Mouse (Mus musculus): Measurements from ENCODE around the gene Ildr2. TPM values are rescaled to one million over a fixed set of nuclear protein-coding genes. Genes with fewer than 3 reads are reported as not detected.

Gene Ildr2
- total and polyA plus RNA-seq, 2 experiments = 6.6 to 20.7 TPM

- Histone ChIP-seq H3K27ac (replicated peaks; ENCODE audit: insufficient read depth, low read depth, low read length) (peak overlapping the region; percentile 74), H3K27me3 (ENCODE audit: control insufficient read depth, insufficient read depth, low read length) (no peaks in the 10 kb centered on the region), H3K4me3 (ENCODE audit: insufficient read depth, low read depth, low read length) (no peak overlapping the region), H3K36me3 (ENCODE audit: control insufficient read depth, insufficient read depth, low read length) (no peaks in the 10 kb centered on the region), H3K79me2 (ENCODE audit: control insufficient read depth, insufficient read depth, low read length) (no peaks in the 10 kb centered on the region), H3K9ac (ENCODE audit: low read depth, low read length) (no peak overlapping the region), H3K4me1 (ENCODE audit: control insufficient read depth, insufficient read depth, low read length) (peaks cover 20% of the 10 kb centered on the region)
- peak; percentile 96 for DNase-seq (ENCODE audit: extremely low read depth, low read depth, low spot score)
- no peak for TF ChIP-seq CTCF (IDR thresholded peaks at IDR 0.05; ENCODE audit: low read depth, low read length)
- TF ChIP-seq POLR2A (IDR thresholded peaks at IDR 0.05; ENCODE audit: extremely low read depth, insufficient read depth, low read length) = no peak
- 4% methylated on average over 1 of the region's 1 CpGs for WGBS
These were observed 26.6 kb downstream of the Ildr2 start for GRCm38 (mm10) chr1:166280566-166280965.

- TF ChIP-seq POLR2A (IDR thresholded peaks at IDR 0.05; ENCODE audit: extremely low read depth, insufficient read depth, low read length) = no peak
- TF ChIP-seq CTCF (IDR thresholded peaks at IDR 0.05; ENCODE audit: low read depth, low read length) = no peak
- no peaks in the 10 kb centered on the region for H3K36me3 ChIP-seq (ENCODE audit: control insufficient read depth, insufficient read depth, low read length)
- peak overlapping the region; percentile 74 for H3K27ac ChIP-seq (replicated peaks; ENCODE audit: insufficient read depth, low read depth, low read length)
- no peak overlapping the region for H3K4me3 ChIP-seq (ENCODE audit: insufficient read depth, low read depth, low read length)
- H3K79me2 ChIP-seq (ENCODE audit: control insufficient read depth, insufficient read depth, low read length) = no peaks in the 10 kb centered on the region
- H3K9ac ChIP-seq (ENCODE audit: low read depth, low read length) = no peak overlapping the region
- peaks cover 20% of the 10 kb centered on the region for H3K4me1 ChIP-seq (ENCODE audit: control insufficient read depth, insufficient read depth, low read length)
- 42% methylated on average over 1 of the region's 1 CpGs for WGBS
- no peaks in the 10 kb centered on the region for H3K27me3 ChIP-seq (ENCODE audit: control insufficient read depth, insufficient read depth, low read length)
- peak; percentile 94 for DNase-seq (ENCODE audit: extremely low read depth, low read depth, low spot score)
These were observed 27.3 kb downstream of the Ildr2 start for GRCm38 (mm10) chr1:166281287-166281686.

GRCm38 (mm10) chr1:166281836-166282235 lies 27.9 kb downstream of the Ildr2 start:
- TF ChIP-seq CTCF (IDR thresholded peaks at IDR 0.05; ENCODE audit: low read depth, low read length) (no peak), POLR2A (IDR thresholded peaks at IDR 0.05; ENCODE audit: extremely low read depth, insufficient read depth, low read length) (no peak)
- Histone ChIP-seq H3K9ac (ENCODE audit: low read depth, low read length) (no peak overlapping the region), H3K27ac (replicated peaks; ENCODE audit: insufficient read depth, low read depth, low read length) (peak overlapping the region; percentile 60), H3K4me1 (ENCODE audit: control insufficient read depth, insufficient read depth, low read length) (peaks cover 20% of the 10 kb centered on the region), H3K79me2 (ENCODE audit: control insufficient read depth, insufficient read depth, low read length) (no peaks in the 10 kb centered on the region), H3K27me3 (ENCODE audit: control insufficient read depth, insufficient read depth, low read length) (no peaks in the 10 kb centered on the region), H3K36me3 (ENCODE audit: control insufficient read depth, insufficient read depth, low read length) (no peaks in the 10 kb centered on the region), H3K4me3 (ENCODE audit: insufficient read depth, low read depth, low read length) (no peak overlapping the region)
- WGBS = 31% methylated on average over 3 of the region's 3 CpGs
- no peak for DNase-seq (ENCODE audit: extremely low read depth, low read depth, low spot score)

- Histone ChIP-seq H3K36me3 (ENCODE audit: control insufficient read depth, insufficient read depth, low read length) (no peaks in the 10 kb centered on the region), H3K4me3 (ENCODE audit: insufficient read depth, low read depth, low read length) (no peak overlapping the region), H3K4me1 (ENCODE audit: control insufficient read depth, insufficient read depth, low read length) (peaks cover 20% of the 10 kb centered on the region), H3K27ac (replicated peaks; ENCODE audit: insufficient read depth, low read depth, low read length) (no peak overlapping the region), H3K9ac (ENCODE audit: low read depth, low read length) (no peak overlapping the region), H3K79me2 (ENCODE audit: control insufficient read depth, insufficient read depth, low read length) (no peaks in the 10 kb centered on the region), H3K27me3 (ENCODE audit: control insufficient read depth, insufficient read depth, low read length) (no peaks in the 10 kb centered on the region)
- TF ChIP-seq CTCF (IDR thresholded peaks at IDR 0.05; ENCODE audit: low read depth, low read length) (no peak), POLR2A (IDR thresholded peaks at IDR 0.05; ENCODE audit: extremely low read depth, insufficient read depth, low read length) (no peak)
- no peak for DNase-seq (ENCODE audit: extremely low read depth, low read depth, low spot score)
- 39% methylated on average over 22 of the region's 22 CpGs for WGBS
These were observed 28.8 kb downstream of the Ildr2 start for GRCm38 (mm10) chr1:166282597-166283210.

- DNase-seq (ENCODE audit: extremely low read depth, low read depth, low spot score) = no peak
- 92% methylated on average over 6 of the region's 6 CpGs for WGBS
- Histone ChIP-seq H3K4me3 (ENCODE audit: insufficient read depth, low read depth, low read length) (no peak overlapping the region), H3K4me1 (ENCODE audit: control insufficient read depth, insufficient read depth, low read length) (peaks cover 16% of the 10 kb centered on the region), H3K36me3 (ENCODE audit: control insufficient read depth, insufficient read depth, low read length) (no peaks in the 10 kb centered on the region), H3K9ac (ENCODE audit: low read depth, low read length) (no peak overlapping the region), H3K27me3 (ENCODE audit: control insufficient read depth, insufficient read depth, low read length) (no peaks in the 10 kb centered on the region), H3K27ac (replicated peaks; ENCODE audit: insufficient read depth, low read depth, low read length) (no peak overlapping the region), H3K79me2 (ENCODE audit: control insufficient read depth, insufficient read depth, low read length) (no peaks in the 10 kb centered on the region)
- TF ChIP-seq POLR2A (IDR thresholded peaks at IDR 0.05; ENCODE audit: extremely low read depth, insufficient read depth, low read length) (no peak), CTCF (IDR thresholded peaks at IDR 0.05; ENCODE audit: low read depth, low read length) (no peak)
These were observed 29.5 kb downstream of the Ildr2 start for GRCm38 (mm10) chr1:166283451-166283850.

GRCm38 (mm10) chr1:166284390-166284789 lies 30.5 kb downstream of the Ildr2 start:
- Histone ChIP-seq H3K4me1 (ENCODE audit: control insufficient read depth, insufficient read depth, low read length) (peaks cover 14% of the 10 kb centered on the region), H3K4me3 (ENCODE audit: insufficient read depth, low read depth, low read length) (no peak overlapping the region), H3K9ac (ENCODE audit: low read depth, low read length) (no peak overlapping the region), H3K27me3 (ENCODE audit: control insufficient read depth, insufficient read depth, low read length) (no peaks in the 10 kb centered on the region), H3K27ac (replicated peaks; ENCODE audit: insufficient read depth, low read depth, low read length) (no peak overlapping the region), H3K36me3 (ENCODE audit: control insufficient read depth, insufficient read depth, low read length) (no peaks in the 10 kb centered on the region), H3K79me2 (ENCODE audit: control insufficient read depth, insufficient read depth, low read length) (no peaks in the 10 kb centered on the region)
- no peak for DNase-seq (ENCODE audit: extremely low read depth, low read depth, low spot score)
- TF ChIP-seq CTCF (IDR thresholded peaks at IDR 0.05; ENCODE audit: low read depth, low read length) (no peak), POLR2A (IDR thresholded peaks at IDR 0.05; ENCODE audit: extremely low read depth, insufficient read depth, low read length) (no peak)
- 78% methylated on average over 8 of the region's 8 CpGs for WGBS
